Mouse (Mus musculus): ENCODE measurements around the gene Gm3435. TPM values are rescaled to one million over a fixed set of nuclear protein-coding genes. Genes with fewer than 3 reads are reported as not detected.

Gm3435 gene
- polyA plus RNA-seq, 1 experiment from 2014 or later = 4.3 TPM

GRCm38 (mm10) chr17:15059646-15060045 lies 49.7 kb downstream of the Gm3435 start:
- 96% methylated on average over 14 of the region's 14 CpGs for WGBS
- Histone ChIP-seq H3K4me1 (replicated peaks; ENCODE audit: control insufficient read depth, insufficient read depth, low read length) (no peaks in the 10 kb centered on the region), H3K27ac (no peak overlapping the region), H3K9ac (no peak overlapping the region), H3K27me3 (ENCODE audit: control insufficient read depth, insufficient read depth, low read length) (no peaks in the 10 kb centered on the region), H3K4me3 (replicated peaks; ENCODE audit: low read length) (no peak overlapping the region), H3K4me2 (replicated peaks) (no peak overlapping the region), H3K36me3 (replicated peaks; ENCODE audit: control insufficient read depth, insufficient read depth) (peaks cover 90% of the 10 kb centered on the region), H3K9me3 (ENCODE audit: control insufficient read depth, low read length) (no peaks in the 10 kb centered on the region)
- ATAC-seq (ENCODE audit: low FRiP score) (no peak), DNase-seq (ENCODE audit: low spot score) (no peak)

- Histone ChIP-seq H3K9me3 (ENCODE audit: control insufficient read depth, low read length) (no peaks in the 10 kb centered on the region), H3K4me2 (replicated peaks) (no peak overlapping the region), H3K9ac (no peak overlapping the region), H3K36me3 (replicated peaks; ENCODE audit: control insufficient read depth, insufficient read depth) (peaks cover 87% of the 10 kb centered on the region), H3K27me3 (ENCODE audit: control insufficient read depth, insufficient read depth, low read length) (no peaks in the 10 kb centered on the region), H3K4me3 (replicated peaks; ENCODE audit: low read length) (no peak overlapping the region), H3K4me1 (replicated peaks; ENCODE audit: control insufficient read depth, insufficient read depth, low read length) (no peaks in the 10 kb centered on the region), H3K27ac (no peak overlapping the region)
- no peak for DNase-seq (ENCODE audit: low spot score)
- WGBS = 90% methylated on average over 6 of the region's 6 CpGs
- ATAC-seq (ENCODE audit: low FRiP score) = no peak
Measured at GRCm38 (mm10) chr17:15060356-15060755, 50.4 kb downstream of the Gm3435 start.

GRCm38 (mm10) chr17:15065391-15066024 lies 55.5 kb downstream of the Gm3435 start:
- no peaks in the 10 kb centered on the region for H3K9me3 ChIP-seq (ENCODE audit: control insufficient read depth, low read length)
- peak overlapping the region; percentile 40 for H3K4me2 ChIP-seq (replicated peaks)
- DNase-seq (ENCODE audit: low spot score) = peak; percentile 88
- peaks cover 38% of the 10 kb centered on the region for H3K36me3 ChIP-seq (replicated peaks; ENCODE audit: control insufficient read depth, insufficient read depth)
- H3K9ac ChIP-seq = peak overlapping the region; percentile 32
- peak; percentile 76 for ATAC-seq (ENCODE audit: low FRiP score)
- H3K4me1 ChIP-seq (replicated peaks; ENCODE audit: control insufficient read depth, insufficient read depth, low read length) = peaks cover 9% of the 10 kb centered on the region
- H3K4me3 ChIP-seq (replicated peaks; ENCODE audit: low read length) = 0 out of 2 replicates have a peak overlapping the region, but pooled peaks have one; percentile 2
- peak overlapping the region; percentile 75 for H3K27ac ChIP-seq
- WGBS = 42% methylated on average over 13 of the region's 13 CpGs
- no peaks in the 10 kb centered on the region for H3K27me3 ChIP-seq (ENCODE audit: control insufficient read depth, insufficient read depth, low read length)

DNA sequence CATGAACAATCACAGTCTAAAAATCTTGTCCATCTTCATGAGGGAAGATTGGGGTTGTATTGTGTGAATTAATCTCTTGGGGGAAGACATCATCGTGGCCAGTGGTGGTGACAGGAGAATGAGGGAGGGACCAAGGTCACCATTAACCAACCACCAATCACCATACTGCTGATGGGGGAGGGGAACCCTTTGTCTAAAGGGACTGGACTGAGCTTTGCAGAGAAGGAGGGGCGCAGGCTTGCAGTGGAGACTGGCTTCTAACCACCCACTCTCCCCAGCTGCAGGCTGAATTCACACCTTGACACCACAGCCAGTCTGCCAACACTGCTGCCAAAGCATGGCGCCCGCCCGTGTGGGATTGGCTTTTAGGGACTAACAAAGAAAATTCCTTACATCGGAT lies 56.1 kb downstream of the Gm3435 start:
- Histone ChIP-seq H3K4me2 (replicated peaks) (peak overlapping the region; percentile 40), H3K4me1 (replicated peaks; ENCODE audit: control insufficient read depth, insufficient read depth, low read length) (peaks cover 9% of the 10 kb centered on the region), H3K9ac (peak overlapping the region; percentile 32), H3K27me3 (ENCODE audit: control insufficient read depth, insufficient read depth, low read length) (no peaks in the 10 kb centered on the region), H3K4me3 (replicated peaks; ENCODE audit: low read length) (0 out of 2 replicates have a peak overlapping the region, but pooled peaks have one; percentile 2), H3K27ac (peak overlapping the region; percentile 75), H3K9me3 (ENCODE audit: control insufficient read depth, low read length) (no peaks in the 10 kb centered on the region), H3K36me3 (replicated peaks; ENCODE audit: control insufficient read depth, insufficient read depth) (peaks cover 33% of the 10 kb centered on the region)
- ATAC-seq (ENCODE audit: low FRiP score) = peak; percentile 82
- peak; percentile 72 for DNase-seq (ENCODE audit: low spot score)
- 41% methylated on average over 6 of the region's 6 CpGs for WGBS

- ATAC-seq (ENCODE audit: low FRiP score) (no peak), DNase-seq (ENCODE audit: low spot score) (no peak)
- H3K9me3 ChIP-seq (ENCODE audit: control insufficient read depth, low read length) = no peaks in the 10 kb centered on the region
- no peak overlapping the region for H3K4me2 ChIP-seq (replicated peaks)
- H3K27ac ChIP-seq = no peak overlapping the region
- H3K27me3 ChIP-seq (ENCODE audit: control insufficient read depth, insufficient read depth, low read length) = no peaks in the 10 kb centered on the region
- H3K4me1 ChIP-seq (replicated peaks; ENCODE audit: control insufficient read depth, insufficient read depth, low read length) = peaks cover 9% of the 10 kb centered on the region
- 60% methylated on average over 1 of the region's 1 CpGs for WGBS
- H3K36me3 ChIP-seq (replicated peaks; ENCODE audit: control insufficient read depth, insufficient read depth) = peaks cover 24% of the 10 kb centered on the region
- H3K9ac ChIP-seq = no peak overlapping the region
- no peak overlapping the region for H3K4me3 ChIP-seq (replicated peaks; ENCODE audit: low read length)
Measured at GRCm38 (mm10) chr17:15066911-15067310, 56.9 kb downstream of the Gm3435 start.

GRCm38 (mm10) chr17:15068040-15068792 lies 58.2 kb downstream of the Gm3435 start:
- Histone ChIP-seq H3K9me3 (ENCODE audit: control insufficient read depth, low read length) (no peaks in the 10 kb centered on the region), H3K27ac (no peak overlapping the region), H3K4me1 (replicated peaks; ENCODE audit: control insufficient read depth, insufficient read depth, low read length) (peaks cover 9% of the 10 kb centered on the region), H3K4me3 (replicated peaks; ENCODE audit: low read length) (no peak overlapping the region), H3K4me2 (replicated peaks) (no peak overlapping the region), H3K9ac (no peak overlapping the region), H3K36me3 (replicated peaks; ENCODE audit: control insufficient read depth, insufficient read depth) (peaks cover 13% of the 10 kb centered on the region; the same call in 1 of the 2 replicates), H3K27me3 (ENCODE audit: control insufficient read depth, insufficient read depth, low read length) (no peaks in the 10 kb centered on the region)
- DNase-seq (ENCODE audit: low spot score) (no peak), ATAC-seq (ENCODE audit: low FRiP score) (no peak)
- 81% methylated on average over 8 of the region's 8 CpGs for WGBS

DNA sequence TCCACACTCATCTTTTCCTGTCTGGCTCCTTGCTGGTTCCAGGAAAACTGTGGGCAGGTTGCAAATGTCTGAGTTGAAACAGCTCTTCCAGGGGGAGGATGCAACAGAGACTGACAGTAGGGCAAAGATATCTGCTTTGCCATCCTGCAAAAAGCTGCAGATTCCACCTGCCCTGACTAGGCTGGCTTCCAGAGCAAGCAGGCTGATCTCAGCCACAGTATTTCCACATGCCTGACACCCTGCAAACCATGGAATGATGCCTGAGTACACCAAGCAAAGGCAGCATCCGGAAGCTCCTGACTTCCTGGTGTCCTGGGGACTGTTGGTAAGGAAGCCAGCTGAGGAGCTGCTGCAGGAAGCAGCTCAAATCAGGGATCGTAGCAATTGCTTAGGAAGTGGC lies 59.1 kb downstream of the Gm3435 start:
- Histone ChIP-seq H3K4me1 (replicated peaks; ENCODE audit: control insufficient read depth, insufficient read depth, low read length) (peaks cover 9% of the 10 kb centered on the region), H3K27me3 (ENCODE audit: control insufficient read depth, insufficient read depth, low read length) (no peaks in the 10 kb centered on the region), H3K9me3 (ENCODE audit: control insufficient read depth, low read length) (no peaks in the 10 kb centered on the region), H3K27ac (no peak overlapping the region), H3K36me3 (replicated peaks; ENCODE audit: control insufficient read depth, insufficient read depth) (peaks cover 4% of the 10 kb centered on the region; the same call in 1 of the 2 replicates), H3K9ac (no peak overlapping the region), H3K4me3 (replicated peaks; ENCODE audit: low read length) (no peak overlapping the region), H3K4me2 (replicated peaks) (no peak overlapping the region)
- ATAC-seq (ENCODE audit: low FRiP score) (no peak), DNase-seq (ENCODE audit: low spot score) (no peak)
- WGBS = 62% methylated on average over 2 of the region's 2 CpGs

Other genes with a start within 250 kb of the Gm3435 start
- gene Wdr27, start 67.0 kb upstream of the Gm3435 start, polyA plus RNA-seq (2014; fragmentation: Nextera tagmentation; extraction: Ambion mirVana) = 7.2 and 9.8 TPM in 2 replicates
- 25.6 and 26.6 TPM in 2 replicates for gene 1600012H06Rik, start 67.0 kb upstream of the Gm3435 start, polyA plus RNA-seq (2014; fragmentation: Nextera tagmentation; extraction: Ambion mirVana)
- 19.7 and 22.6 TPM in 2 replicates for gene Phf10, start 48.9 kb upstream of the Gm3435 start, polyA plus RNA-seq (2014; fragmentation: Nextera tagmentation; extraction: Ambion mirVana)
- gene 9030025P20Rik, start 31.7 kb upstream of the Gm3435 start, polyA plus RNA-seq (2014; fragmentation: Nextera tagmentation; extraction: Ambion mirVana) = 4.2 and 7.5 TPM in 2 replicates
- gene Gm3417, start 31.4 kb upstream of the Gm3435 start, polyA plus RNA-seq (2014; fragmentation: Nextera tagmentation; extraction: Ambion mirVana) = 0.71 TPM in 1 of 2 replicates, not detected in the other
- 68.0 and 70.8 TPM in 2 replicates for gene Ermard, start 31.0 kb downstream of the Gm3435 start, polyA plus RNA-seq (2014; fragmentation: Nextera tagmentation; extraction: Ambion mirVana)
- gene Tcte3, start 31.3 kb downstream of the Gm3435 start, polyA plus RNA-seq (2014; fragmentation: Nextera tagmentation; extraction: Ambion mirVana) = 0.52 TPM in 1 of 2 replicates, not detected in the other
- gene Gm3448, start 31.4 kb downstream of the Gm3435 start, polyA plus RNA-seq (2014; fragmentation: Nextera tagmentation; extraction: Ambion mirVana) = 3.4 and 3.7 TPM in 2 replicates